Mouse (Mus musculus) activated CD4-positive, CD25-positive, alpha-beta regulatory T cell (primary cell): Measurements from ENCODE around the gene Dgkb. TPM values are rescaled to one million over a fixed set of nuclear protein-coding genes. Genes with fewer than 3 reads are reported as not detected.

Source experiments
- polyA plus RNA-seq, 2 experiments: library from polyadenylated mRNA; unstranded; fragments of 100-300 nt; shearing (Covaris generic); gene quantifications; one replicate each; pipeline ENCODE4 v1.2.1; 2017

Gene Dgkb
- polyA plus RNA-seq, result under 1 TPM; 0.17 to 0.43 TPM

GRCm38 (mm10) chr12:37817426-37817825 lies at the start of gene Dgkb:
Gene Dgkb (plus strand): TSS chr12:37817726.

